Mouse (Mus musculus): Measurements from ENCODE around the gene Acbd7. TPM values are rescaled to one million over a fixed set of nuclear protein-coding genes. Genes with fewer than 3 reads are reported as not detected.

Acbd7 gene
- total and polyA plus RNA-seq, 2 experiments, result not detected

- 13% methylated on average over 3 of the region's 3 CpGs for WGBS
Measured at GRCm38 (mm10) chr2:3348919-3349318, 13.0 kb downstream of the Acbd7 start.

GRCm38 (mm10) chr2:3353160-3353559 lies 17.2 kb downstream of the Acbd7 start:
- Histone ChIP-seq H3K4me3 (ENCODE audit: insufficient read depth, low read depth, low read length) (no peak overlapping the region), H3K79me2 (ENCODE audit: control insufficient read depth, insufficient read depth, low read length) (no peaks in the 10 kb centered on the region), H3K4me1 (ENCODE audit: control insufficient read depth, insufficient read depth, low read length) (peaks cover 4% of the 10 kb centered on the region; the same call in 1 of the 2 replicates), H3K27ac (replicated peaks; ENCODE audit: insufficient read depth, low read depth, low read length) (no peak overlapping the region), H3K36me3 (ENCODE audit: control insufficient read depth, insufficient read depth, low read length) (no peaks in the 10 kb centered on the region), H3K9ac (ENCODE audit: low read depth, low read length) (no peak overlapping the region), H3K27me3 (ENCODE audit: control insufficient read depth, insufficient read depth, low read length) (no peaks in the 10 kb centered on the region)
- DNase-seq (ENCODE audit: extremely low read depth, low read depth, low spot score), result no peak
- no peak for TF ChIP-seq CTCF (IDR thresholded peaks at IDR 0.05; ENCODE audit: low read depth, low read length)
- TF ChIP-seq POLR2A (IDR thresholded peaks at IDR 0.05; ENCODE audit: extremely low read depth, insufficient read depth, low read length), result no peak

More at GRCm38 (mm10) chr2:3348919-3349318, 13.0 kb downstream of the Acbd7 start:
- Histone ChIP-seq H3K36me3 (ENCODE audit: control insufficient read depth, insufficient read depth, low read length) (no peaks in the 10 kb centered on the region), H3K27ac (replicated peaks; ENCODE audit: insufficient read depth, low read depth, low read length) (no peak overlapping the region), H3K4me3 (ENCODE audit: insufficient read depth, low read depth, low read length) (no peak overlapping the region), H3K9ac (ENCODE audit: low read depth, low read length) (no peak overlapping the region), H3K4me1 (ENCODE audit: control insufficient read depth, insufficient read depth, low read length) (no peaks in the 10 kb centered on the region), H3K27me3 (ENCODE audit: control insufficient read depth, insufficient read depth, low read length) (no peaks in the 10 kb centered on the region), H3K79me2 (ENCODE audit: control insufficient read depth, insufficient read depth, low read length) (no peaks in the 10 kb centered on the region)
- peak; percentile 53 for TF ChIP-seq CTCF (IDR thresholded peaks at IDR 0.05; ENCODE audit: low read depth, low read length)
- TF ChIP-seq POLR2A (IDR thresholded peaks at IDR 0.05; ENCODE audit: extremely low read depth, insufficient read depth, low read length), result no peak
- peak; percentile 50 for DNase-seq (ENCODE audit: extremely low read depth, low read depth, low spot score)

GRCm38 (mm10) chr2:3355793-3356192 lies 19.8 kb downstream of the Acbd7 start:
- H3K9ac ChIP-seq (ENCODE audit: low read depth, low read length), result no peak overlapping the region
- WGBS, result 82% methylated on average over 8 of the region's 8 CpGs
- H3K27ac ChIP-seq (replicated peaks; ENCODE audit: insufficient read depth, low read depth, low read length), result no peak overlapping the region
- no peaks in the 10 kb centered on the region for H3K27me3 ChIP-seq (ENCODE audit: control insufficient read depth, insufficient read depth, low read length)
- H3K36me3 ChIP-seq (ENCODE audit: control insufficient read depth, insufficient read depth, low read length), result no peaks in the 10 kb centered on the region
- TF ChIP-seq POLR2A (IDR thresholded peaks at IDR 0.05; ENCODE audit: extremely low read depth, insufficient read depth, low read length) (no peak), CTCF (IDR thresholded peaks at IDR 0.05; ENCODE audit: low read depth, low read length) (no peak)
- H3K79me2 ChIP-seq (ENCODE audit: control insufficient read depth, insufficient read depth, low read length), result no peaks in the 10 kb centered on the region
- H3K4me1 ChIP-seq (ENCODE audit: control insufficient read depth, insufficient read depth, low read length), result peaks cover 4% of the 10 kb centered on the region; the same call in 1 of the 2 replicates
- no peak overlapping the region for H3K4me3 ChIP-seq (ENCODE audit: insufficient read depth, low read depth, low read length)
- DNase-seq (ENCODE audit: extremely low read depth, low read depth, low spot score), result peak; percentile 12

GRCm38 (mm10) chr2:3356311-3356710 lies 20.3 kb downstream of the Acbd7 start:
- Histone ChIP-seq H3K4me1 (ENCODE audit: control insufficient read depth, insufficient read depth, low read length) (peaks cover 4% of the 10 kb centered on the region; the same call in 1 of the 2 replicates), H3K36me3 (ENCODE audit: control insufficient read depth, insufficient read depth, low read length) (no peaks in the 10 kb centered on the region), H3K4me3 (ENCODE audit: insufficient read depth, low read depth, low read length) (no peak overlapping the region), H3K27ac (replicated peaks; ENCODE audit: insufficient read depth, low read depth, low read length) (no peak overlapping the region), H3K27me3 (ENCODE audit: control insufficient read depth, insufficient read depth, low read length) (no peaks in the 10 kb centered on the region), H3K79me2 (ENCODE audit: control insufficient read depth, insufficient read depth, low read length) (no peaks in the 10 kb centered on the region), H3K9ac (ENCODE audit: low read depth, low read length) (no peak overlapping the region)
- TF ChIP-seq POLR2A (IDR thresholded peaks at IDR 0.05; ENCODE audit: extremely low read depth, insufficient read depth, low read length), result no peak
- TF ChIP-seq CTCF (IDR thresholded peaks at IDR 0.05; ENCODE audit: low read depth, low read length), result no peak
- DNase-seq (ENCODE audit: extremely low read depth, low read depth, low spot score), result peak; percentile 74
- 60% methylated on average over 3 of the region's 3 CpGs for WGBS

GRCm38 (mm10) chr2:3357887-3358286 lies 21.9 kb downstream of the Acbd7 start:
- no peak for DNase-seq (ENCODE audit: extremely low read depth, low read depth, low spot score)
- H3K4me3 ChIP-seq (ENCODE audit: insufficient read depth, low read depth, low read length), result no peak overlapping the region
- H3K27ac ChIP-seq (replicated peaks; ENCODE audit: insufficient read depth, low read depth, low read length), result no peak overlapping the region
- TF ChIP-seq POLR2A (IDR thresholded peaks at IDR 0.05; ENCODE audit: extremely low read depth, insufficient read depth, low read length) (no peak), CTCF (IDR thresholded peaks at IDR 0.05; ENCODE audit: low read depth, low read length) (no peak)
- H3K9ac ChIP-seq (ENCODE audit: low read depth, low read length), result no peak overlapping the region
- no peaks in the 10 kb centered on the region for H3K27me3 ChIP-seq (ENCODE audit: control insufficient read depth, insufficient read depth, low read length)
- WGBS, result 82% methylated on average over 3 of the region's 3 CpGs
- peaks cover 4% of the 10 kb centered on the region; the same call in 1 of the 2 replicates for H3K4me1 ChIP-seq (ENCODE audit: control insufficient read depth, insufficient read depth, low read length)
- H3K36me3 ChIP-seq (ENCODE audit: control insufficient read depth, insufficient read depth, low read length), result no peaks in the 10 kb centered on the region
- H3K79me2 ChIP-seq (ENCODE audit: control insufficient read depth, insufficient read depth, low read length), result no peaks in the 10 kb centered on the region

GRCm38 (mm10) chr2:3361067-3361466 lies 25.1 kb downstream of the Acbd7 start:
- peaks cover 2% of the 10 kb centered on the region; the same call in 1 of the 2 replicates for H3K4me1 ChIP-seq (ENCODE audit: control insufficient read depth, insufficient read depth, low read length)
- no peaks in the 10 kb centered on the region; the same call in 1 of the 2 replicates for H3K27me3 ChIP-seq (ENCODE audit: control insufficient read depth, insufficient read depth, low read length)
- no peak overlapping the region for H3K27ac ChIP-seq (replicated peaks; ENCODE audit: insufficient read depth, low read depth, low read length)
- TF ChIP-seq POLR2A (IDR thresholded peaks at IDR 0.05; ENCODE audit: extremely low read depth, insufficient read depth, low read length) (no peak), CTCF (IDR thresholded peaks at IDR 0.05; ENCODE audit: low read depth, low read length) (no peak)
- H3K36me3 ChIP-seq (ENCODE audit: control insufficient read depth, insufficient read depth, low read length), result no peaks in the 10 kb centered on the region
- H3K9ac ChIP-seq (ENCODE audit: low read depth, low read length), result no peak overlapping the region
- no peaks in the 10 kb centered on the region for H3K79me2 ChIP-seq (ENCODE audit: control insufficient read depth, insufficient read depth, low read length)
- no peak for DNase-seq (ENCODE audit: extremely low read depth, low read depth, low spot score)
- WGBS, result 83% methylated on average over 3 of the region's 3 CpGs
- no peak overlapping the region for H3K4me3 ChIP-seq (ENCODE audit: insufficient read depth, low read depth, low read length)

All from liver, adult 2 months (tissue).